ENCODE assay signal across 23 mouse cellular contexts in the genomic region with DNA sequence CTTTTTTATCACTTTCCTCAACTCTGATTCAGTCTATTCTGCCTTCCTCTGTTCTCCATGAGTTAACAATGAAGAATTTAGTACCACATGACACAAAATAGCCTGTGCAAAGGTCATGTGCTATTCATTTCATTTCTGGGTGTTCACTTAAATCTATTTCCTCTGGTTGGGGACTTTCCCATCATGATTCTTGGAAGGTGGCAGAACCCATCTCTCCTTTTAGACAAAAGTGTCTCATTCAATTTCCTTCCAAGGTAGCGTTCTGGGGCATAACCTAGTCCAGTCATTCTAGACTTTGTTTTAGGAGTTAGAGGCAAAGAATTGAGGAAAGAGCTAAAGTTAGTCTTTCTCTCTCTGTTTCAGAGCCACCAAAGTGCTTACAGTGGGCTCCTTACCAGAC. TPM values are rescaled to one million over a fixed set of nuclear protein-coding genes. Genes with fewer than 3 reads are reported as not detected.
A peak's percentile ranks its signal among the peaks of the same experiment; 100 is the strongest.
DNase-seq lines count a peak whose midpoint lies in the region; ATAC-seq and TF ChIP-seq lines count a peak whose summit lies in the region.
"Had no signal": no experiment of that assay in that cellular context is flagged by ENCODE, and none has a peak within 500 bp of the region (broad histone marks: within the 10 kb centered on the region; RNA-seq: fewer than 3 reads in every experiment).

No protein-coding gene starts in this region.

- no peak overlapping the region for H3K4me3 ChIP-seq in kidney, adult 2 months (ENCODE audit: insufficient read depth, low read depth, low read length)
- peak overlapping the region; percentile 46 to 75 (median 47) for H3K4me3 ChIP-seq in CH12.LX (replicated peaks in 1 of 3; ENCODE audit: low read depth in 2 of 3, low read length in 2 of 3, poor library complexity in 1 of 3)
- no peak overlapping the region for H3K4me3 ChIP-seq in midbrain, embryonic 13.5 days (replicated peaks)
- H3K4me3 ChIP-seq: forebrain, embryonic 10.5 days; forebrain, embryonic 13.5 days; gastrocnemius, adult 2 months; hindbrain, embryonic 10.5 days; hindbrain, embryonic 13.5 days had no signal

- H3K27me3 ChIP-seq in kidney, adult 2 months (replicated peaks; ENCODE audit: control insufficient read depth, insufficient read depth, low read length) = no peaks in the 10 kb centered on the region
- H3K27me3 ChIP-seq in CH12.LX (replicated peaks) = no peaks in the 10 kb centered on the region
- H3K27me3 ChIP-seq in midbrain, embryonic 13.5 days = peaks cover 10% of the 10 kb centered on the region; the same call in 1 of the 2 replicates

- ATAC-seq in inflammation-experienced regulatory T-cells, adult 6 months = peak; percentile 87
- ATAC-seq in midbrain, embryonic 13.5 days = no peak
- ATAC-seq: forebrain, embryonic 13.5 days; forebrain, embryonic 16.5 days; hindbrain, embryonic 16.5 days had no signal

- peak; percentile 65 for TF ChIP-seq EP300 in CH12.LX (IDR thresholded peaks at IDR 0.05; ENCODE audit: low read length)

- H3K4me2 ChIP-seq in CH12.LX (ENCODE audit: insufficient read depth, low read depth, poor library complexity, severe bottlenecking) = peak overlapping the region; percentile 21; the same call in 1 of the 2 replicates
- H3K4me2 ChIP-seq in midbrain, embryonic 13.5 days (replicated peaks) = no peak overlapping the region
- H3K4me2 ChIP-seq: forebrain, embryonic 13.5 days; heart, embryonic 11.5 days; hindbrain, embryonic 13.5 days had no signal

- 0 out of 2 replicates have a peak, but pooled peaks cover 6% of the 10 kb centered on the region for H3K79me2 ChIP-seq in CH12.LX (replicated peaks; ENCODE audit: control insufficient read depth, extremely low read depth, insufficient read depth, poor library complexity, severe bottlenecking)

- intact Hi-C loops in left cerebral cortex, postnatal 10 days (cut with DNase I) = no loop called here

- TF ChIP-seq RAD21 in CH12.LX (IDR thresholded peaks at IDR 0.05; ENCODE audit: low read depth, low read length) = no peak; the same call in 1 of the 2 replicates

- in situ Hi-C loops in CH12.LX (cut with MboI; ENCODE audit: low pct_ligation_motif_present, low pct_unique_long_range_greater_than_20kb, low sequenced_read_pairs) = no loop called here

- H3K9me3 ChIP-seq in CH12.LX (replicated peaks; ENCODE audit: low read length) = no peaks in the 10 kb centered on the region
- H3K9me3 ChIP-seq in midbrain, embryonic 13.5 days = no peaks in the 10 kb centered on the region
- H3K9me3 ChIP-seq: forebrain, embryonic 10.5 days; forebrain, embryonic 13.5 days; hindbrain, embryonic 10.5 days; hindbrain, embryonic 13.5 days had no signal

- DNase-seq in kidney, adult 2 months = peak; percentile 8
- no peak for DNase-seq in kidney, adult 9 months
- DNase-seq in CH12.LX (ENCODE audit: extremely low read depth) = peak; percentile 77
- DNase-seq in left cerebral cortex, postnatal 10 days (ENCODE audit: extremely low spot score in 1 of 2, low spot score in 2 of 2) = no peak
- DNase-seq in right cerebral cortex, adult 2 months (ENCODE audit: low spot score in 2 of 2) = no peak
- DNase-seq: adrenal gland, adult 8-10 months; adrenal gland, postnatal 25 days; B cell, adult 2 months; cerebellum, adult 11-12 months; cerebellum, adult 8-10 months; cerebellum, postnatal 14 days; gastrocnemius, adult 2 months; gastrocnemius, postnatal 14 days; heart, adult 11 months had no signal

- dilution Hi-C loops in CH12.LX (cut with MboI; ENCODE audit: extremely low pct_ligation_motif_present, extremely low pct_unique_long_range_greater_than_20kb, low sequenced_read_pairs) = no loop called here

- no peaks in the 10 kb centered on the region for H3K36me3 ChIP-seq in kidney, adult 2 months (ENCODE audit: control insufficient read depth, insufficient read depth, low read length)
- H3K36me3 ChIP-seq in CH12.LX (replicated peaks in 1 of 2; ENCODE audit: control insufficient read depth in 1 of 2, insufficient read depth in 1 of 2, low read length in 1 of 2) = no peaks in the 10 kb centered on the region
- H3K36me3 ChIP-seq in midbrain, embryonic 13.5 days = no peaks in the 10 kb centered on the region
- H3K36me3 ChIP-seq: forebrain, embryonic 10.5 days; hindbrain, embryonic 10.5 days; hindbrain, embryonic 13.5 days had no signal

- H3K27ac ChIP-seq in kidney, adult 2 months (ENCODE audit: insufficient read depth, low read depth, low read length) = no peak overlapping the region
- peak overlapping the region; percentile 94 for H3K27ac ChIP-seq in CH12.LX (ENCODE audit: insufficient read depth, low read depth)
- no peak overlapping the region for H3K27ac ChIP-seq in midbrain, embryonic 13.5 days
- H3K27ac ChIP-seq: forebrain, embryonic 10.5 days; forebrain, embryonic 13.5 days; gastrocnemius, adult 2 months; hindbrain, embryonic 10.5 days; hindbrain, embryonic 13.5 days had no signal

- no peak for TF ChIP-seq CTCF in kidney, adult 2 months (conservative IDR thresholded peaks at IDR 0.05; ENCODE audit: insufficient read depth, insufficient read length, low read depth, low read length)
- no peak for TF ChIP-seq CTCF in CH12.LX (conservative IDR thresholded peaks at IDR 0.05 in 1 of 2, IDR thresholded peaks at IDR 0.05 in 1 of 2; ENCODE audit: low read depth in 2 of 2, low read length in 2 of 2)

- 82% methylated on average over 1 of the region's 1 CpGs for WGBS in kidney, adult 2 months
- 78% methylated on average over 1 of the region's 1 CpGs for WGBS in midbrain, embryonic 13.5 days

- H3K4me1 ChIP-seq in kidney, adult 2 months (ENCODE audit: control insufficient read depth, insufficient read depth, low read length) = no peaks in the 10 kb centered on the region
- H3K4me1 ChIP-seq in CH12.LX (ENCODE audit: control insufficient read depth in 1 of 2, insufficient read depth in 2 of 2) = peaks cover 0 to 6% of the 10 kb centered on the region in 2 experiments; a peak in 2 of 4 replicates
- H3K4me1 ChIP-seq in midbrain, embryonic 13.5 days (replicated peaks) = no peaks in the 10 kb centered on the region
- H3K4me1 ChIP-seq: forebrain, embryonic 10.5 days; forebrain, embryonic 13.5 days; hindbrain, embryonic 10.5 days; hindbrain, embryonic 13.5 days had no signal

- TF ChIP-seq POLR2A in kidney, adult 2 months (IDR thresholded peaks at IDR 0.05; ENCODE audit: low read depth, low read length) = no peak
- TF ChIP-seq POLR2A in CH12.LX (IDR thresholded peaks at IDR 0.05; ENCODE audit: low read depth, low read length) = 0 out of 2 replicates have a peak, but pooled peaks have one; percentile 32

- H3K9ac ChIP-seq in CH12.LX (ENCODE audit: insufficient read depth, low read depth) = peak overlapping the region; percentile 60
- no peak overlapping the region for H3K9ac ChIP-seq in midbrain, embryonic 13.5 days (replicated peaks)
- H3K9ac ChIP-seq: forebrain, embryonic 13.5 days; hindbrain, embryonic 13.5 days had no signal

TF ChIP-seq in CH12.LX, 34 proteins besides CTCF, POLR2A, EP300 and RAD21 (continues in another document):
- TF ChIP-seq KAT2A (IDR thresholded peaks at IDR 0.05; ENCODE audit: insufficient replicate concordance, low read length) (no peak), USF2 (conservative IDR thresholded peaks at IDR 0.05; ENCODE audit: low read depth, low read length) (peak; percentile 59), ELF1 (IDR thresholded peaks at IDR 0.05; ENCODE audit: low read depth, low read length) (no peak), ZNF384 (IDR thresholded peaks at IDR 0.05; ENCODE audit: low read depth, low read length) (no peak), CHD1 (IDR thresholded peaks at IDR 0.05; ENCODE audit: low read depth, low read length) (0 out of 2 replicates have a peak, but pooled peaks have one; percentile 25), RCOR1 (conservative IDR thresholded peaks at IDR 0.05; ENCODE audit: low read depth, low read length) (no peak), MXI1 (IDR thresholded peaks at IDR 0.05; ENCODE audit: low read depth, low read length) (peak; percentile 28; the same call in 1 of the 2 replicates), JUND (conservative IDR thresholded peaks at IDR 0.05; ENCODE audit: low read depth, low read length) (peak; percentile 28; the same call in 1 of the 2 replicates), NELFE (IDR thresholded peaks at IDR 0.05; ENCODE audit: low read depth, low read length) (peak; percentile 61), GABPA (IDR thresholded peaks at IDR 0.05; ENCODE audit: insufficient replicate concordance, low read depth, low read length) (no peak), MEF2A (IDR thresholded peaks at IDR 0.05; ENCODE audit: borderline replicate concordance, low read depth, low read length) (peak; percentile 69; the same call in 1 of the 2 replicates), MAFK (IDR thresholded peaks at IDR 0.05; ENCODE audit: insufficient replicate concordance, low read length) (0 out of 2 replicates have a peak, but pooled peaks have one; percentile 28), ZC3H11A (IDR thresholded peaks at IDR 0.05; ENCODE audit: low read depth, low read length) (no peak), JUN (IDR thresholded peaks at IDR 0.05; ENCODE audit: insufficient read depth, low read depth, low read length) (no peak), BHLHE40 (IDR thresholded peaks at IDR 0.05; ENCODE audit: low read depth, low read length) (peak; percentile 68), ETS1 (conservative IDR thresholded peaks at IDR 0.05; ENCODE audit: low read depth, low read length) (peak; percentile 24; the same call in 1 of the 2 replicates), SIN3A (IDR thresholded peaks at IDR 0.05; ENCODE audit: low read length) (peak; percentile 67; the same call in 1 of the 2 replicates), TBP (conservative IDR thresholded peaks at IDR 0.05; ENCODE audit: low read depth, low read length) (peak; percentile 79), UBTF (IDR thresholded peaks at IDR 0.05; ENCODE audit: low read depth, low read length) (no peak), CHD2 (IDR thresholded peaks at IDR 0.05; ENCODE audit: low read length) (no peak), MAX (IDR thresholded peaks at IDR 0.05; ENCODE audit: low read length) (0 out of 2 replicates have a peak, but pooled peaks have one; percentile 41), HCFC1 (IDR thresholded peaks at IDR 0.05; ENCODE audit: low read depth, low read length) (no peak), MAZ (IDR thresholded peaks at IDR 0.05; ENCODE audit: low read depth, low read length) (no peak), MYC (IDR thresholded peaks at IDR 0.05; ENCODE audit: low read depth, low read length) (no peak), TCF12 (IDR thresholded peaks at IDR 0.05; ENCODE audit: low read depth, low read length) (0 out of 2 replicates have a peak, but pooled peaks have one; percentile 32)

RNA-seq across cellular contexts. Expression of a gene that starts 20.3 kb away (rescaled TPM):
- 49.6 and 52.0 TPM in 2 replicates for polyA plus RNA-seq in kidney, adult 2 months (2012; rRNA removed)
- total RNA-seq in CH12.LX (2012; rRNA removed) (111 and 113 TPM in 2 replicates), CH12.LX (2014; rRNA removed) (35.6 and 38.4 TPM in 2 replicates)
- polyA plus RNA-seq in CH12.LX (2012; ENCODE audit: insufficient read length, low read depth) = 161 and 189 TPM in 2 replicates
- 10 to 100 TPM; 32.7 to 68.5 (median 67.2) TPM for polyA plus RNA-seq in inflammation-experienced regulatory T-cells, adult 6 months (2017; shearing (Covaris generic))
- 65.5 and 71.0 TPM in 2 replicates for polyA plus RNA-seq in midbrain, embryonic 13.5 days (2015; fragmentation: Nextera tagmentation; extraction: Ambion mirVana)
- total RNA-seq in left cerebral cortex, postnatal 10 days (2021) = 100 to 1,000 TPM; 276 to 284 TPM

Comparison
In these comparisons a context has a peak if more than half of its experiments do, and no peak if none do; other contexts are left out.
1. DNase-seq: peak in kidney, adult 2 months (single experiment) and CH12.LX (single experiment); none in kidney, adult 9 months (single experiment), left cerebral cortex, postnatal 10 days (0 of 2) and right cerebral cortex, adult 2 months (0 of 2).
2. H3K4me3 ChIP-seq: peak in CH12.LX (3 of 3); none in kidney, adult 2 months (single experiment) and midbrain, embryonic 13.5 days (single experiment).